Mouse (Mus musculus): ENCODE measurements around the gene Tmem252. TPM values are rescaled to one million over a fixed set of nuclear protein-coding genes. Genes with fewer than 3 reads are reported as not detected.
"Not testable (repeated sequence)": the region's sequence is repeated elsewhere in the genome, so short reads cannot be mapped to it uniquely, and the experiment has no call there.

The Tmem252 gene
- polyA plus RNA-seq, 1 experiment from 2014 or later, result 2.4 TPM

DNA sequence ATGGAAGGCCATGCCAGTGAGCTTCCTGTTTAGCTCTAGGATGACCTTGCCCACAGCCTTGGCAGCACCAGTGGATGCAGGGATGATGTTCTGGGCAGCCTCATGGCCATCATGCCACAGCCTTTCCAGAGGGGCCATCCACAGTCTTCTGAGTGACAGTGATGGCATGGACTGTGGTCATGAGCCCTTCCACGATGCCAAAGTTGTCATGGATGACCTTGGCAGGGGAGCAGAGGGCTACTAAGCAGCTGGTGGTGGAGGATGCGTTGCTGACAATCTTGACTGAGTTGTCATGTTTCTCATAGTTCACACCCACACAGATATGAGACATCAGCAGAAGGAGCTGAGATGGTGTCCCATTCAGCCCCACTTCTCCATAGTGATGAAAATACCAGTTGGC is 18.9 kb downstream of the Tmem252 start:
- H3K4me1 ChIP-seq (ENCODE audit: control insufficient read depth, insufficient read depth, low read depth, low read length), result no peaks in the 10 kb centered on the region
- no peak for ATAC-seq
- H3K27me3 ChIP-seq (replicated peaks; ENCODE audit: control insufficient read depth, insufficient read depth, low read length), result no peaks in the 10 kb centered on the region
- H3K4me2 ChIP-seq (ENCODE audit: low read length), result no peak overlapping the region
- H3K9me3 ChIP-seq (ENCODE audit: control insufficient read depth, low read length), result no peaks in the 10 kb centered on the region
- H3K4me3 ChIP-seq (ENCODE audit: low read length), result no peak overlapping the region
- no peaks in the 10 kb centered on the region for H3K36me3 ChIP-seq (ENCODE audit: control insufficient read depth, insufficient read depth, low read length)
- WGBS, result 94% methylated on average over 2 of the region's 2 CpGs
- H3K27ac ChIP-seq (ENCODE audit: low read depth, low read length), result no peak overlapping the region
- no peak overlapping the region for H3K9ac ChIP-seq (ENCODE audit: low read depth, low read length)

DNA sequence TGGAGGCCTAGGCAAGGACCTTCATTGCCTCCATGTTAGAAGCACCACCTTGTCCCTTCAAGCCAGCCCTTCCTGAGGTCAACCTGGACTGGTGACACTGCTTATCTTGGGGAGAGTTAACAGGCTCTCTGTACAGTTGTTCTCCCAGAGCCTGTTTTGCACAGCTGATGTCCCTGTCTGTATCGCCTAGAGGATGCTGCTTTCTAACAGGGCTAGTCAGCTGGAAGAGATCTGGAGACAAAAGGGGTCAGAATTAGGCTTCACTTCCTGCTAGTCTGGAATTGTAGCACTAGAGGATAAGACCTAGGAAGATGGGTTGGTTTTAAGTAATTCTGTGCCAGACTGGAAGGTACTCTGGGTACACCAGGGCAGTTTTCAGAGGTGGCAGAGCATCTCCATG is 24.1 kb downstream of the Tmem252 start:
- Histone ChIP-seq H3K4me1 (ENCODE audit: control insufficient read depth, insufficient read depth, low read depth, low read length) (no peaks in the 10 kb centered on the region), H3K9ac (ENCODE audit: low read depth, low read length) (no peak overlapping the region), H3K27me3 (replicated peaks; ENCODE audit: control insufficient read depth, insufficient read depth, low read length) (no peaks in the 10 kb centered on the region), H3K36me3 (ENCODE audit: control insufficient read depth, insufficient read depth, low read length) (no peaks in the 10 kb centered on the region), H3K27ac (ENCODE audit: low read depth, low read length) (no peak overlapping the region), H3K9me3 (ENCODE audit: control insufficient read depth, low read length) (no peaks in the 10 kb centered on the region), H3K4me2 (ENCODE audit: low read length) (no peak overlapping the region), H3K4me3 (ENCODE audit: low read length) (no peak overlapping the region)
- ATAC-seq, result no peak
- WGBS, result 52% methylated on average over 1 of the region's 1 CpGs

DNA sequence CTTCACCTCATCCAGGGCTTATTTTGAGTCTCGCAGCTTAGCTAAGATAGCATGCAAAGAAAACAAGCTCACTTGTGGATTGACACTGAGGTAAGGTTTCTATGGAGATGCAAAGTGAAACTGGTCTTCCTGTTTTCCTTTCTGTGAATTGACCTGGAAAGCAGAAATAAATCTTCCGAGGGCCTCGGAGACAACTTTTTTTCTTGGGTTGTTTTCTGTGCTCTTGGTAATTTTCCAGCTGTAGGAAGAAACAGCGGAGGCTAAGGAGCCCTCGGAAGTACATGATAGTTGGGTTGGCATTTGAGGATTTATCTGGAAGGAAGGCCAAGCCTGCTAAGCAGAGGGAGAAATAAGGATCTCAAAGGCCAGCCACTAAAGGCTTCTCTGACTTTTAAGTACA is 24.8 kb downstream of the Tmem252 start:
- 63% methylated on average over 5 of the region's 5 CpGs for WGBS
- Histone ChIP-seq H3K9me3 (ENCODE audit: control insufficient read depth, low read length) (no peaks in the 10 kb centered on the region), H3K4me1 (ENCODE audit: control insufficient read depth, insufficient read depth, low read depth, low read length) (no peaks in the 10 kb centered on the region), H3K9ac (ENCODE audit: low read depth, low read length) (no peak overlapping the region), H3K27me3 (replicated peaks; ENCODE audit: control insufficient read depth, insufficient read depth, low read length) (no peaks in the 10 kb centered on the region), H3K4me3 (ENCODE audit: low read length) (no peak overlapping the region), H3K27ac (ENCODE audit: low read depth, low read length) (no peak overlapping the region), H3K36me3 (ENCODE audit: control insufficient read depth, insufficient read depth, low read length) (no peaks in the 10 kb centered on the region), H3K4me2 (ENCODE audit: low read length) (no peak overlapping the region)
- no peak for ATAC-seq

DNA sequence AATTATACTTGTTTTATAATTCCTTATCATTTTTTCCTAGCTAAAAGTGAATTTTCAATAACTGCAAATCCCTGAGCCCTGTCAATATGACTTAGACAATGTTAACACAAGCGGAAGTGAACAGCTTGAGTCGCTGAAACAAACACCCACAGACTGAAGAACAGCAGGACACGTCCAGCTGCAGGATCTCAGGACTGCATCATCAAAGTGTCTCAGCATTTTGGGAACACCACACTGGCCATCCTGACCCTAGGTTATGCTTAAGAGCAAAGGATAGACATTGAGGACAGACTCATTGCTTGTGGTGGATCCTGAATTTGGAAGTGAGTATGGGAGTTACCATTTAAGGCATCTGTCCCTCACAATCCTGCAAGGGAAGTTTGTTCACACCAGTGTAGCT is 25.4 kb downstream of the Tmem252 start:
- Histone ChIP-seq H3K4me2 (ENCODE audit: low read length) (no peak overlapping the region), H3K27ac (ENCODE audit: low read depth, low read length) (no peak overlapping the region)
- WGBS, result 84% methylated on average over 3 of the region's 3 CpGs

DNA sequence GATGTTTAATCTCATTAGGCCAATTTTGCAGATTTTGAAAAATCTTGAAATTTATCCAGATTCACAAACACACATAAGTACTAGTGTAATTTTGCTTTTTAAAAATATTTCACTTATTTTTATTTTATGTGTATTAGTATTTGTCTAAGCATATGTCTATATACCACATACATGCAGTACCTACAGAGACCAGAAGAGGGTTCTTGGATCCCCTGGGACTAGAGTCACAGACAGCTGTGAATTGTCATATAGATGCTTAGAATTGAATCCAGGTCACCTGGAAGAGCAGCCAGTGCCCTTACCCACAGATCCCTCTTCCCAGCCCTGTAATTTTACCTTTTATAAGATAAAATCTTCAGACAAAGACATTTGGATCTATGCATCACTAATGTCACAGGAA is 26.1 kb downstream of the Tmem252 start:
- no peak overlapping the region for H3K27ac ChIP-seq (ENCODE audit: low read depth, low read length)
- no peak overlapping the region for H3K4me3 ChIP-seq (ENCODE audit: low read length)
- ATAC-seq, result no peak
- no peaks in the 10 kb centered on the region for H3K27me3 ChIP-seq (replicated peaks; ENCODE audit: control insufficient read depth, insufficient read depth, low read length)
- no peak overlapping the region for H3K9ac ChIP-seq (ENCODE audit: low read depth, low read length)
- no peaks in the 10 kb centered on the region for H3K36me3 ChIP-seq (ENCODE audit: control insufficient read depth, insufficient read depth, low read length)
- H3K9me3 ChIP-seq (ENCODE audit: control insufficient read depth, low read length), result no peaks in the 10 kb centered on the region
- no peaks in the 10 kb centered on the region for H3K4me1 ChIP-seq (ENCODE audit: control insufficient read depth, insufficient read depth, low read depth, low read length)
- no peak overlapping the region for H3K4me2 ChIP-seq (ENCODE audit: low read length)

More for the DNA sequence above, 25.4 kb downstream of the Tmem252 start:
- ATAC-seq, result no peak
- Histone ChIP-seq H3K9me3 (ENCODE audit: control insufficient read depth, low read length) (no peaks in the 10 kb centered on the region), H3K36me3 (ENCODE audit: control insufficient read depth, insufficient read depth, low read length) (no peaks in the 10 kb centered on the region), H3K9ac (ENCODE audit: low read depth, low read length) (no peak overlapping the region), H3K4me3 (ENCODE audit: low read length) (no peak overlapping the region), H3K27me3 (replicated peaks; ENCODE audit: control insufficient read depth, insufficient read depth, low read length) (no peaks in the 10 kb centered on the region), H3K4me1 (ENCODE audit: control insufficient read depth, insufficient read depth, low read depth, low read length) (no peaks in the 10 kb centered on the region)

DNA sequence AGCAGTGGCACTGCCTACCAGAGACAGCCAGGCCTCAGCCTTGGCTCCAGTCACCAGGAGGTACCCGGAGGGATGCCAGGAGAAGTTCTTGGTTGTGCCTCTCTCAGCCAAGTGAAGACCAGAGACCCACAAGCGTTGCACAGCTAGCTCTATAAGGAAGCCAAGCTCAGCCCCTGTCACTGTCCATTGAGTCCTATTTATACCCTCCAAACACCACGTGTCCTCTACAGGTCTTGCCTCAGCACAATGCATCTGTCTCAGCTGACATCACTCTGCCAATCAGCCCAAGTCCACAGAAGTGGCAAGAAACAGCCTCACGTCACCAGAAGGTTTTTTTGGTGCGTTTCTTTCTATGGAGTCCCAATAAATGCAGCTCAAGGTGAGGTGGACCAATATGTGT is 26.9 kb downstream of the Tmem252 start:
- Histone ChIP-seq H3K27ac (ENCODE audit: low read depth, low read length) (no peak overlapping the region), H3K9me3 (ENCODE audit: control insufficient read depth, low read length) (no peaks in the 10 kb centered on the region), H3K36me3 (ENCODE audit: control insufficient read depth, insufficient read depth, low read length) (no peaks in the 10 kb centered on the region), H3K9ac (ENCODE audit: low read depth, low read length) (no peak overlapping the region), H3K27me3 (replicated peaks; ENCODE audit: control insufficient read depth, insufficient read depth, low read length) (no peaks in the 10 kb centered on the region), H3K4me2 (ENCODE audit: low read length) (no peak overlapping the region), H3K4me3 (ENCODE audit: low read length) (no peak overlapping the region), H3K4me1 (ENCODE audit: control insufficient read depth, insufficient read depth, low read depth, low read length) (no peaks in the 10 kb centered on the region)
- 86% methylated on average over 5 of the region's 5 CpGs for WGBS
- ATAC-seq, result no peak

DNA sequence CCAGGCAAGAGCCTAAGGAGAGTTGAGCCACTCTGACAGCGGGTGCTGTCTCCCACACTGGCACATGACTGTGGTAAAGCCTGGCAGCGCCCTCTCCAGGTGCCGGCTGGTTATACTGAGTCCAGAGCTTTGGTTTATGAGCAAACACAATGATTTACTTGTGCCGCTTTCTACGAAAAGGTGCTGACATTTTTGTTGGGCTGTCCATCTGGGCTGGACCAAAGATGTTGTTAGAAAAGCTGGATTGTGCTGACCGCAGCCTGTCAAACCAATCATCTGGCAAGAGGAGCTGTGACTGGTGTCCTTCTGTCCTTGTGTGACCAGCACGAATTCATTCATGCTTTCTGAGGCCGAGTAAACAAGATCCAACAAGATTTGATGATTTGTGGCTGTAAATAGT is 27.9 kb downstream of the Tmem252 start:
- Histone ChIP-seq H3K36me3 (ENCODE audit: control insufficient read depth, insufficient read depth, low read length) (no peaks in the 10 kb centered on the region), H3K27ac (ENCODE audit: low read depth, low read length) (no peak overlapping the region), H3K9ac (ENCODE audit: low read depth, low read length) (no peak overlapping the region), H3K4me3 (ENCODE audit: low read length) (no peak overlapping the region), H3K9me3 (ENCODE audit: control insufficient read depth, low read length) (no peaks in the 10 kb centered on the region), H3K4me2 (ENCODE audit: low read length) (no peak overlapping the region), H3K27me3 (replicated peaks; ENCODE audit: control insufficient read depth, insufficient read depth, low read length) (no peaks in the 10 kb centered on the region), H3K4me1 (ENCODE audit: control insufficient read depth, insufficient read depth, low read depth, low read length) (no peaks in the 10 kb centered on the region)
- no peak for ATAC-seq
- WGBS, result 71% methylated on average over 8 of the region's 8 CpGs

DNA sequence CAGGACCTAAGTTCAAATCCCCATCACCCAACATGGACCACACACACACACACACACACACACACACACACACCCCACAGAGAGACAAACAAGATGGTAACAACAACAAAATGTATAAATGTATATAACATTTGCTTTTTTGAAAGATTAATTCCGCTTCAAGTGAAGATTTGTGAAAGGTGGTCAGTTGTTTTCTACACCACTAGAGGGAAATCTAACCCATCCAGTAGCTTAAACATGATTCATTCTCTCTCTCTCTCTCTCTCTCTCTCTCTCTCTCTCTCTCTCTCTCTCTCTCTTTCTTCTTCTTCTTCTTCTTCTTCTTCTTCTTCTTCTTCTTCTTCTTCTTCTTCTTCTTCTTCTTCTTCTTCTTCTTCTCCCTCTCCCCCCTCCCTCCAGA is 29.4 kb downstream of the Tmem252 start:
- not testable (repeated sequence) for H3K9me3 ChIP-seq (ENCODE audit: control insufficient read depth, low read length); H3K9ac ChIP-seq (ENCODE audit: low read depth, low read length); H3K4me3 ChIP-seq (ENCODE audit: low read length); H3K4me1 ChIP-seq (ENCODE audit: control insufficient read depth, insufficient read depth, low read depth, low read length); ATAC-seq; H3K4me2 ChIP-seq (ENCODE audit: low read length); H3K27me3 ChIP-seq (replicated peaks; ENCODE audit: control insufficient read depth, insufficient read depth, low read length); H3K36me3 ChIP-seq (ENCODE audit: control insufficient read depth, insufficient read depth, low read length); H3K27ac ChIP-seq (ENCODE audit: low read depth, low read length)
- WGBS, result 77% methylated on average over 1 of the region's 1 CpGs

DNA sequence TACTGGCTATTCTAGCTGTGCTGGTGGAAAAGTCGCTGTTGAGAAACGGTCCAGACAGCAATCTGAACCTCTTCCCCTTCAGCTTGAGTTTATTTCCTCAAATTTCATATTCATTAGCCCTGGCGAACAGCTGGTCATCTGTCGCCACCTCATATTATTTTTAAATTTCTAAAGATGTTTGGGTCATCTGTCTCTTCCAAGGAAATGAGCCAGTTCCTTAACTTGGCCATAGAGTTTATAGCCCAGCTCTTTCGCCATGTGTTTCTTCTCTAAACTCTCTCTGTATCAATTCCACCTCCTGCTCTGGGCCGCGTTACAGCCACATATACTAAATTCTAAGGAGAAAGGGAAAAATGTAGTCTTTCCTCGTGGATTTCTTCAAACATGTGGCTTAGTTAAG is 29.9 kb downstream of the Tmem252 start:
- H3K27me3 ChIP-seq (replicated peaks; ENCODE audit: control insufficient read depth, insufficient read depth, low read length), result no peaks in the 10 kb centered on the region
- H3K9ac ChIP-seq (ENCODE audit: low read depth, low read length), result no peak overlapping the region
- H3K9me3 ChIP-seq (ENCODE audit: control insufficient read depth, low read length), result no peaks in the 10 kb centered on the region
- WGBS, result 81% methylated on average over 8 of the region's 8 CpGs
- no peak overlapping the region for H3K27ac ChIP-seq (ENCODE audit: low read depth, low read length)
- no peak for ATAC-seq
- H3K4me1 ChIP-seq (ENCODE audit: control insufficient read depth, insufficient read depth, low read depth, low read length), result no peaks in the 10 kb centered on the region
- H3K36me3 ChIP-seq (ENCODE audit: control insufficient read depth, insufficient read depth, low read length), result no peaks in the 10 kb centered on the region
- H3K4me3 ChIP-seq (ENCODE audit: low read length), result no peak overlapping the region
- H3K4me2 ChIP-seq (ENCODE audit: low read length), result no peak overlapping the region

DNA sequence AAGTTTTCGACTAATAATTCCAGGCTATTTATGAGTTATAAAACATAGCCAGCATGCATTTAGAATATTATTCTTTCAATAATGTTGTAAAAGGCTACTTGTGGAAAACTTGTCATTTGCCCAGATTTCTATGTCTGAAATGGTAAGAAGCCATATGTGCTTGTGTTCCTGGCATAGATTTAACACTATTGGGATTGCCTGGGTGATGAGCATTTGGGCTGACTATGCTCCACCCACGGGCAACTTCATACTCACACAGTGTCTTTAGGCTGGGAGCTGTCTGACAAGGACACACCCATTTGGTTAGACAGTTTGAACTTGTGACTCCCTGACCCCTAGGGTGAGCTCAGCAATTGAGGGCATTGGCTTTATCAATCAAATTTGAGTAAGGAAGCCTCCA is 30.5 kb downstream of the Tmem252 start:
- H3K27me3 ChIP-seq (replicated peaks; ENCODE audit: control insufficient read depth, insufficient read depth, low read length), result no peaks in the 10 kb centered on the region
- no peak overlapping the region for H3K9ac ChIP-seq (ENCODE audit: low read depth, low read length)
- no peak overlapping the region for H3K4me2 ChIP-seq (ENCODE audit: low read length)
- H3K36me3 ChIP-seq (ENCODE audit: control insufficient read depth, insufficient read depth, low read length), result no peaks in the 10 kb centered on the region
- 77% methylated on average over 2 of the region's 2 CpGs for WGBS
- no peaks in the 10 kb centered on the region for H3K4me1 ChIP-seq (ENCODE audit: control insufficient read depth, insufficient read depth, low read depth, low read length)
- no peak overlapping the region for H3K4me3 ChIP-seq (ENCODE audit: low read length)
- H3K27ac ChIP-seq (ENCODE audit: low read depth, low read length), result no peak overlapping the region
- no peak for ATAC-seq
- H3K9me3 ChIP-seq (ENCODE audit: control insufficient read depth, low read length), result no peaks in the 10 kb centered on the region

Data from hindbrain, embryonic 16.5 days (tissue).